Mouse (Mus musculus) cerebellum, adult 11-12 months (tissue): ENCODE results near the gene Pirt.

Experiments
- DNase-seq: peaks from one replicate; pipeline ENCODE4 v3.0.0; 2022

The Pirt gene

DNA sequence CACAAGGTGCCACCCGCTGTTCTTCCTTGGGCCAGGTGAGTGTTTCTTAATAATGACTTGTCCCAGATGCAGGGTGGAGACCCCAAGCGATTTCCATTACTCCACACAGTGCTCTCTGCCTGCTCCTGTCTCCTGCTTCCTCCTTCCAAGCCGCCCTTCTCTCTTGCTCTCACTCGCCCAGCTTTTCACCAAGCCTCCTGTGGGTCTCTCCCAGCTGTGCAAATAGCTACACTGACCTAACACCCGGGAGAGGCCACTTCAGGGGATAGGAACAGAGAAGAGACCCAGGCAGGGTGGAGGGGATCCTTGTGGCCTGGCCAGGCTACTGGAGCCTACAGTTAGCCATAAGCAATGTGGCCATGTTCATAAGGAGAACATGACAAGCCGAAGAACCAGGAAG, 35.1 kb downstream of the Pirt start:
- no peak for DNase-seq

DNA sequence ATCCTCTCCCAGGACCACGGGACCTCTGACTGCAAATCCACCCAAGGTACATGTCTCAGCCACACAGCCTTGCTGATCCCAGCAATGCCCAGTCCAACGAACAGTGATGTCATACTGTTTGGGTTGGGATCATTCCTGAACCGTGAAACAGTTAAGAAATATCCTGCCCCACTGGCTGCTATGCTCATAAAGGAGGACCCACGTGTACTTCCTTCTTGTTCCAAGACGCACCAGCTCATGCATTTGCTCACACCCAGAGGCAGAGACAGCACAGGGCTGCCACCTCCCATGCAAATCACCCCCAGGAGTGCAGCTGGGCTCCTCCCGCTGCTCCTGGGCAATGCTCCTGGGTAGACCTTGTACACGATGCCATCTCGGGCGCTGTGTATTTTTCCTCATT, 44.5 kb downstream of the Pirt start, which contains the start of gene Tmem238l:
Gene Tmem238l (plus strand): TSS at position 336 of the 400 bp plus-strand sequence.
- DNase-seq = no peak

DNA sequence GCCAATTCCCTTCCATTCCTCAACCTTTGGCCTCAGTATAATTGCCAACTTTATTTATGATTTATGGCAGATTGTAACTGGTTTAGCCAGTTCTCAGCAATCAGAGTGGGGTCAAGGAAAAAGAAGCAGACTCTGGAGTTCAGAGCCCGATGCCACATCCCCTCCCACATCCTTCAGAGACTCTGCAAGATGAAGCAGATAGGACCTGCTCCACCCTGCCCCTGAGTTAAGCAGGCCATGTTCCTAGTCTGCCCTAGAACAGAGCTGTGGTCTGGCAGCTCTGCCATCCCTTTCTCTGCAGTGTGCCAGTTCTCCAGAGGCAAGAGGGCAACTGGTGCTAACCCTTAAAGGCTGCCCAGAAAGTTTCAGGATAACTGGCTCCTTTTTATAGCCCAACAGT, 49.0 kb downstream of the Pirt start:
- DNase-seq = no peak

DNA sequence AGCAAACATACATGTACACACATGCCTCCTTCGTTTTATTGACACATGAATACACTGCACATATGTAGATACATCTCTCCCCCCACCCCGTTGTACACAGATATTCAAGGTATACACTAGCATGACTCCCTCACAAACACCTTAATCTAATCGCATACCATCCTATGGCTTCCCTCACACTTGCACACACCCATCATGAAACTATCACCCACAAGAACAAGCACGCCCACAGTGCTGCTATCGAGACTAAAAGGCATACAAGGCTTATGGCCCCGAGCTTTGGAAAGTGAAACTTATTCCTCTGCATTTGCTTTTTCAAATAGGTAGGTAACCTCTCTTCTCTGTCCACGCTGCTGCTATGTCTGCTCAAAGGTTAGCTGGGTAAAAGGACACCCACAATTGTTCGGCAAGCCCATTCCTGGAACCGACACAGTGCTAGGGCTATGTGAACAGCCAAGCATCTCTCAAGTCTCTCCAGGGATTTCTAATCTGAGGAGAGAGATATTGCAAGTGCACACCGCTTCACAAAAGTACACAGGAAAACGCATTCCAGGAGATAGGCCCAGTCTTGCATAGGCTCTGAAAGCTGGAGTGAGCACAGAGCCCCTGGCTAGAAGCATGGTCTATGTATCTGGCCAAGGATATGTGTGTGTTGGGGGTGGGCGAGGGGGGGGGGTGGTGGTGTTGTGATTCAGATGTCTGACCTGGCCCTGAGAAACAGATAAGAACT, 49.8 kb downstream of the Pirt start:
- no peak for DNase-seq

DNA sequence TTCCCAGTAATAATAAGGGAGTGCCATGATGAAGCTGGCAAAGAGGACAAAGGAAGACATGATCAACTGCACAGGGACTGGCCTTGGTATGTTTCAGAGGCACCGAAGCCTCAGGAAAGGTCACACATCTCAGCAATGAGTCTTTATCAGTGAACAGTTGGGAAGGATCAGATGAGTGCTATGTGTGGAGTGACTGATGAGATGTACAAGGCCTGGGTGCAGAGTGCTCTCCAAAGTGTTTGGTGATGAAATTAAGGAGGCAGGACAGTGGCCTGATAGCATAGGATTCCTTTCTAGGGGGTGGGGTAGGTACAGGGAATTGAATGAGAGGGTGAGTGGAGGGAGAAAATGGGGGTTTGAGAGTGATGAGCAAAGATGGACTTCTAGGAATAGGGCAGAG, 51.7 kb downstream of the Pirt start:
- no peak for DNase-seq

DNA sequence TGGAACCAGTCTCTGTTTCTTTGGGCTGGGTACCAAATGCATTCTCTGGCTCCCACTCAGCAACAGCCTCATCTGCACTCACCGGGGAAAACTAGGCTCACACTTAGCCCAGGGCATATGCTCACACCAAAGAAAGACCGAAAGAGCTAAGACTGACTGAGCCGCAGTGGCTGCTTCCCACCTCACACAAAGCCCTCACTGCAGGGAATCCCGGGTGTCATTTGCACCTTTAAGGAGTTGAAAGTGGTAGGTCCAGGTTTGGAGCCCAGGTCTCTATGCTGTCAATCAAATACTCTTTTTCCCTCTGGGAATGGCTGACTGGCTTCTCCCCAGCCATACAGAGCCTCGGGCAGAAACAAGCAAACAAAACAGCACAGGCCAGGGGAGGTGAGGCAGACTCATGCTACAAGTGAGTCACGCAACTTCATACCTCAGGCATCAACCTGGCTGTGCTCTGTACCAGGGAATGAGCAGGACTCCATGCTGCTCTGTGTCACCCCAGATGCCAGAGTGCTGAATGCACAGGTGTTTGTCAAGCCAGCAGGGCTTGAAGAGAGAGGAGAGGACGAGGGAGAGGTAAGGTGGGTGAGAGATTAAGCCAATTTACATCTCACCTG, 54.8 kb downstream of the Pirt start:
- DNase-seq = no peak

DNA sequence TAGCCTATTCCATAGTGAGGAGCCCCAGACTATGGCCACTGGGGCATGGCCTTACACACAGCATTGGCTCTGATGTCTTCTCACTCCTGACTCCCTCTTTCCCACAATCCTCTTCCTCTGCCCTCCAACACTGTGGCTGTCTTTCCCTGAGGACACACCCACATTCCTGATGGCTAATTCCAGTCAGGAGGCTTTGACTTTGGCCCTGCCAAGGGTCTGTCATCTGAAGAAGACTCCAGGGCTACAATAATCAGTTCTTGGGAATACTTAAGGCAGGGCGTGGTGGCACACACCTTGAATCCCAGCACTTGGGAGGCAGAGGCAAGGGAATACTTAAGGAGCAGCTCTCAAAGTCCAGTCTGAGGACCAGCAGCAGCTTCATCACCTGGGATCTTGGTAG, 56.8 kb downstream of the Pirt start:
- no peak for DNase-seq

DNA sequence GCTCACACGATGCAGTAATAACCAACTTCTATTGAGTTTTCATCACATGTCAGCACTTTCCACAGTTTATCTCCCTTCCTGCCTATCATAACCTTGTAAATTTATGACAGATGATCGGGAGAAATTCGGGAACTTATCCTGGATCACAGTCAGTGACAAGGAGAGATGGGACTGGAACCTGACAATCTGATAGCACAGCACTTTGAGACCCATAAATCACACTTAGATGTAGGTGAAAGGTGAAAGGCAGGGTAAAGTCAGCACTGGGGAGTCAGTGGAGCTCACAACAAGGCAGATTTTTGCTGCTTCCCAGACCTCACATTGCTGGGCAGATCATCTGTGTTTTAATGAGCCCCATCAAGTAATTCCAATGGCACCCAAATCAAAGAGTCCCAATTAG, 61.7 kb downstream of the Pirt start:
- no peak for DNase-seq

DNA sequence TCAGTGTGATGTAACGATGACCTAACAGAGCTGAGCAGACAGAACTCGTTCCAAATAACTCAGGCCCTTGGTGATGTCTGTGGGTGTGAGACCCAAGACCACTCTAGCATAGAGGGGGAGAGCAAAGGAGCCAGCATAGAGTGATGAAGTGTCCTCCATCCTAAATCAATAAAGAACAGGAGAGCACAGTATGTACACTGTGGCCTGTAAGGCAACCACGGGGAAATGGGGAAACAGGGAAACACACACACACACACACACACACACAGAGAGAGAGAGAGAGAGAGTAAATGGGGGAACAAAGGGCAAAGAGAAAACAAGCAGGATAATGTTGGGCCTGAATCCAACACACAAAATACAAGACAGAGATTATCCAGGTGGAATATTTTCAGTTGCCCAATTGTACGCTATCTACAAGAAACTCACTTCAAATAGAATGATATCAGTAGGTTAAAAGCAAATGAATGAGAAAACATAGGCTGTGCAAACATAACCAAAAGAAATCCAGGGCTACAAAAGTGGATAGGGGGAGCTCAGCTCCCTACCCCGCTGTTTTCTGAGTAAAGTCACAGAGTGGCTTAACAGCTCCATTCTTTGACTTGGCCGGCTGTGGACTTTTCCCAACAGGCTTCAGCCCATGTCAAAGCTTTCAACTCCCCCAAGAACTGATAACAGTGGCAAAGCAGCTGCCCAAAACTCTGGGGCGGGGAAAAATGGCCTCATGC, 64.0 kb downstream of the Pirt start:
- no peak for DNase-seq
